Mouse (Mus musculus): ENCODE measurements around the gene Pf4. TPM values are rescaled to one million over a fixed set of nuclear protein-coding genes. Genes with fewer than 3 reads are reported as not detected.

Gene Pf4
- polyA plus RNA-seq, 2 experiments: 41.2 to 77.5 TPM

- 87% methylated on average over 3 of the region's 3 CpGs for WGBS
- Histone ChIP-seq H3K4me1 (ENCODE audit: control insufficient read depth, insufficient read depth, low read length) (peaks cover 21% of the 10 kb centered on the region), H3K27me3 (ENCODE audit: control insufficient read depth, insufficient read depth, low read length) (peaks cover 13% of the 10 kb centered on the region), H3K4me3 (replicated peaks; ENCODE audit: low read length) (no peak overlapping the region), H3K36me3 (ENCODE audit: control insufficient read depth, insufficient read depth, low read length) (no peaks in the 10 kb centered on the region), H3K4me2 (replicated peaks; ENCODE audit: low read depth, low read length, severe bottlenecking) (no peak overlapping the region), H3K9ac (ENCODE audit: low read depth, low read length, severe bottlenecking) (no peak overlapping the region), H3K27ac (replicated peaks; ENCODE audit: low read depth, low read length) (no peak overlapping the region), H3K9me3 (ENCODE audit: control insufficient read depth, low read length) (no peaks in the 10 kb centered on the region)
- TF ChIP-seq POLR2A (IDR thresholded peaks at IDR 0.05; ENCODE audit: borderline replicate concordance, extremely low read depth, insufficient read depth, insufficient read length): no peak
- DNase-seq (ENCODE audit: low spot score) (no peak), ATAC-seq (ENCODE audit: low FRiP score, low read depth) (no peak)
Measured at GRCm38 (mm10) chr5:90761834-90762233, 10.4 kb upstream of the Pf4 start.

- H3K4me1 ChIP-seq (ENCODE audit: control insufficient read depth, insufficient read depth, low read length): peaks cover 3% of the 10 kb centered on the region
- ATAC-seq (ENCODE audit: low FRiP score, low read depth) (no peak), DNase-seq (ENCODE audit: low spot score) (no peak)
- WGBS: 66% methylated on average over 12 of the region's 12 CpGs
- peaks cover 8% of the 10 kb centered on the region for H3K27me3 ChIP-seq (ENCODE audit: control insufficient read depth, insufficient read depth, low read length)
- no peak overlapping the region for H3K4me3 ChIP-seq (replicated peaks; ENCODE audit: low read length)
- H3K4me2 ChIP-seq (replicated peaks; ENCODE audit: low read depth, low read length, severe bottlenecking): no peak overlapping the region
- H3K27ac ChIP-seq (replicated peaks; ENCODE audit: low read depth, low read length): no peak overlapping the region
- H3K9ac ChIP-seq (ENCODE audit: low read depth, low read length, severe bottlenecking): no peak overlapping the region
- no peak for TF ChIP-seq POLR2A (IDR thresholded peaks at IDR 0.05; ENCODE audit: borderline replicate concordance, extremely low read depth, insufficient read depth, insufficient read length)
- no peaks in the 10 kb centered on the region for H3K36me3 ChIP-seq (ENCODE audit: control insufficient read depth, insufficient read depth, low read length)
- H3K9me3 ChIP-seq (ENCODE audit: control insufficient read depth, low read length): no peaks in the 10 kb centered on the region
Measured at GRCm38 (mm10) chr5:90763912-90764665, 8.1 kb upstream of the Pf4 start.

GRCm38 (mm10) chr5:90765821-90766606, 6.2 kb upstream of the Pf4 start:
- H3K9me3 ChIP-seq (ENCODE audit: control insufficient read depth, low read length): no peaks in the 10 kb centered on the region
- ATAC-seq (ENCODE audit: low FRiP score, low read depth) (no peak), DNase-seq (ENCODE audit: low spot score) (no peak)
- no peak for TF ChIP-seq POLR2A (IDR thresholded peaks at IDR 0.05; ENCODE audit: borderline replicate concordance, extremely low read depth, insufficient read depth, insufficient read length)
- H3K27ac ChIP-seq (replicated peaks; ENCODE audit: low read depth, low read length): no peak overlapping the region
- no peaks in the 10 kb centered on the region for H3K4me1 ChIP-seq (ENCODE audit: control insufficient read depth, insufficient read depth, low read length)
- H3K4me2 ChIP-seq (replicated peaks; ENCODE audit: low read depth, low read length, severe bottlenecking): no peak overlapping the region
- 56% methylated on average over 8 of the region's 8 CpGs for WGBS
- no peak overlapping the region for H3K9ac ChIP-seq (ENCODE audit: low read depth, low read length, severe bottlenecking)
- H3K4me3 ChIP-seq (replicated peaks; ENCODE audit: low read length): no peak overlapping the region
- no peaks in the 10 kb centered on the region for H3K27me3 ChIP-seq (ENCODE audit: control insufficient read depth, insufficient read depth, low read length)
- no peaks in the 10 kb centered on the region for H3K36me3 ChIP-seq (ENCODE audit: control insufficient read depth, insufficient read depth, low read length)

GRCm38 (mm10) chr5:90768218-90768617, 4.0 kb upstream of the Pf4 start, which contains the start of gene Ppbp:
TSS of gene Ppbp (plus strand) at chr5:90768518.
- H3K27me3 ChIP-seq (ENCODE audit: control insufficient read depth, insufficient read depth, low read length): no peaks in the 10 kb centered on the region
- H3K27ac ChIP-seq (replicated peaks; ENCODE audit: low read depth, low read length): no peak within 1 kb of the TSS
- no peak for ATAC-seq (ENCODE audit: low FRiP score, low read depth)

GRCm38 (mm10) chr5:90771369-90771768, 866 bp upstream of the Pf4 start:
- H3K4me2 ChIP-seq (replicated peaks; ENCODE audit: low read depth, low read length, severe bottlenecking): no peak overlapping the region
- 62% methylated on average over 3 of the region's 3 CpGs for WGBS
- no peaks in the 10 kb centered on the region for H3K36me3 ChIP-seq (ENCODE audit: control insufficient read depth, insufficient read depth, low read length)
- no peak for TF ChIP-seq POLR2A (IDR thresholded peaks at IDR 0.05; ENCODE audit: borderline replicate concordance, extremely low read depth, insufficient read depth, insufficient read length)
- ATAC-seq (ENCODE audit: low FRiP score, low read depth) (no peak), DNase-seq (ENCODE audit: low spot score) (no peak)
- H3K9ac ChIP-seq (ENCODE audit: low read depth, low read length, severe bottlenecking): no peak overlapping the region
- H3K4me3 ChIP-seq (replicated peaks; ENCODE audit: low read length): no peak overlapping the region
- no peak overlapping the region for H3K27ac ChIP-seq (replicated peaks; ENCODE audit: low read depth, low read length)
- no peaks in the 10 kb centered on the region for H3K27me3 ChIP-seq (ENCODE audit: control insufficient read depth, insufficient read depth, low read length)
- H3K9me3 ChIP-seq (ENCODE audit: control insufficient read depth, low read length): no peaks in the 10 kb centered on the region
- no peaks in the 10 kb centered on the region for H3K4me1 ChIP-seq (ENCODE audit: control insufficient read depth, insufficient read depth, low read length)

More at GRCm38 (mm10) chr5:90768218-90768617, 4.0 kb upstream of the Pf4 start, which contains the start of gene Ppbp:
- H3K9ac ChIP-seq (ENCODE audit: low read depth, low read length, severe bottlenecking): no peak within 1 kb of the TSS
- no peak for DNase-seq (ENCODE audit: low spot score)
- TF ChIP-seq POLR2A (IDR thresholded peaks at IDR 0.05; ENCODE audit: borderline replicate concordance, extremely low read depth, insufficient read depth, insufficient read length): no peak
- no peak within 1 kb of the TSS for H3K4me3 ChIP-seq (replicated peaks; ENCODE audit: low read length)
- no peak within 1 kb of the TSS for H3K4me2 ChIP-seq (replicated peaks; ENCODE audit: low read depth, low read length, severe bottlenecking)
- no peaks in the 10 kb centered on the region for H3K4me1 ChIP-seq (ENCODE audit: control insufficient read depth, insufficient read depth, low read length)
- WGBS: 39% methylated on average over 3 of the region's 3 CpGs
- no peaks in the 10 kb centered on the region for H3K9me3 ChIP-seq (ENCODE audit: control insufficient read depth, low read length)
- H3K36me3 ChIP-seq (ENCODE audit: control insufficient read depth, insufficient read depth, low read length): no peaks in the 10 kb centered on the region

All from limb, embryonic 14.5 days (tissue).